Mouse (Mus musculus): Measurements from ENCODE around the gene Mfsd9. TPM values are rescaled to one million over a fixed set of nuclear protein-coding genes. Genes with fewer than 3 reads are reported as not detected.
"Not testable (repeated sequence)": the region's sequence is repeated elsewhere in the genome, so short reads cannot be mapped to it uniquely, and the experiment has no call there.

The Mfsd9 gene
- polyA plus RNA-seq, 1 experiment from 2014 or later = 7.0 TPM

DNA sequence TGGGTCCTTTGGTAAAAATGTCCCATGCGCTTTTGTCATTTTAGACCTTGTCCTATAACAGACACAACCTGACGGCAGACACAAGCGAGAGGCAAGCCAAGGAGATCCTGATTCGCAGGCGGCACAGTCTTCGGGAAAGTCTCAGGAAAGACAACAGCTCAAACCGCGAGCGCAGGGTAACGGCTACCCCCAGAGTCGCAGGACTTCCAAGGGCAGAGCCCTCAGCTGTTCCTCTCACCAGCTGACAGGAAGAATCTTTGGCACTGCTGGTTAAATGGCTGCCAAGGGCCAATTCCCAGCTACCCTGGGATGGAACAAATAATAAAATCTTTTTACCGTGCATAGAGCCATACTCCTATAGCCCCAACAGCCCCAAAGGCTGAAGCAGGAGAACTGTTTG is 25.0 kb downstream of the Mfsd9 start:
- no peaks in the 10 kb centered on the region for H3K9me3 ChIP-seq (replicated peaks; ENCODE audit: low read length)
- no peak overlapping the region for H3K27ac ChIP-seq
- DNase-seq (ENCODE audit: low spot score) (no peak), ATAC-seq (replicated peaks; ENCODE audit: low FRiP score, low read depth) (no peak)
- no peak overlapping the region for H3K4me3 ChIP-seq (replicated peaks; ENCODE audit: low read depth, low read length)
- H3K36me3 ChIP-seq (ENCODE audit: insufficient read depth, low read length) = no peaks in the 10 kb centered on the region
- H3K4me1 ChIP-seq (replicated peaks; ENCODE audit: insufficient read depth, low read length) = 0 out of 2 replicates have a peak, but pooled peaks cover 4% of the 10 kb centered on the region
- TF ChIP-seq CTCF (IDR thresholded peaks at IDR 0.05; ENCODE audit: low read depth) = no peak
- no peaks in the 10 kb centered on the region for H3K27me3 ChIP-seq (ENCODE audit: insufficient read depth, low read length)
- no peak overlapping the region for H3K4me2 ChIP-seq (ENCODE audit: low read length)
- no peak overlapping the region for H3K9ac ChIP-seq (ENCODE audit: low read depth, low read length)
- WGBS = 81% methylated on average over 12 of the region's 12 CpGs

DNA sequence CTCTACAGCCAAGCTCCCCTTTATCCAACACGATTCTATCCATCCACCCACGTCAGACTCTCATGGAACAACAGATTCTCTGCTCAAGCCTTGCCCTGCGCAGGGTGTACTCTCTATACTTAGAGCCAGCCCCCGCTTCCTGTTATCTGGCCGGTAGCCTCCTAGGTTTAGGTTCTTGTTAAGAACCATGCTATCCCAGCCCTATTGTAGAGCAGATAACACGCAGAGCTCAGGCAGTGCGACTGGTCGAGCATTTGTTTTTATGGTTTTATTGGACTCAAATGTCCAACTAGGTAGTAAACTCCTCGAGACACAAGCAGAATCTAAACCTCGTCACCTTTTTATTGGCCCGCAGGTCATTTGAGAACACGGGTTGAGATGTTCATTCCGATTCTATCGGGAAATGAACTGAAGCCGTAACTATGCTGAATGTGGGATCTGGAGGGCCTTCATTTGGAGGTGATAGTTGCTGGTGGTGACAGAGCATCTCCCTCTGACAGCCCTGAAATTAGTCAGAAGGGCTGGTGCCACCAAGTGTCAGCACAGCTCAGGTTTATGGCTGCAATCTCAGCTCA is 25.7 kb downstream of the Mfsd9 start:
- WGBS = 30% methylated on average over 15 of the region's 15 CpGs
- H3K9ac ChIP-seq (ENCODE audit: low read depth, low read length) = no peak overlapping the region
- no peak for ATAC-seq (replicated peaks; ENCODE audit: low FRiP score, low read depth)
- H3K4me2 ChIP-seq (ENCODE audit: low read length) = no peak overlapping the region
- no peaks in the 10 kb centered on the region for H3K9me3 ChIP-seq (replicated peaks; ENCODE audit: low read length)
- 0 out of 2 replicates have a peak, but pooled peaks cover 4% of the 10 kb centered on the region for H3K4me1 ChIP-seq (replicated peaks; ENCODE audit: insufficient read depth, low read length)
- TF ChIP-seq CTCF (IDR thresholded peaks at IDR 0.05; ENCODE audit: low read depth) = no peak
- no peaks in the 10 kb centered on the region for H3K36me3 ChIP-seq (ENCODE audit: insufficient read depth, low read length)
- no peak overlapping the region for H3K4me3 ChIP-seq (replicated peaks; ENCODE audit: low read depth, low read length)
- no peak for DNase-seq (ENCODE audit: low spot score)
- no peaks in the 10 kb centered on the region for H3K27me3 ChIP-seq (ENCODE audit: insufficient read depth, low read length)
- H3K27ac ChIP-seq = no peak overlapping the region

DNA sequence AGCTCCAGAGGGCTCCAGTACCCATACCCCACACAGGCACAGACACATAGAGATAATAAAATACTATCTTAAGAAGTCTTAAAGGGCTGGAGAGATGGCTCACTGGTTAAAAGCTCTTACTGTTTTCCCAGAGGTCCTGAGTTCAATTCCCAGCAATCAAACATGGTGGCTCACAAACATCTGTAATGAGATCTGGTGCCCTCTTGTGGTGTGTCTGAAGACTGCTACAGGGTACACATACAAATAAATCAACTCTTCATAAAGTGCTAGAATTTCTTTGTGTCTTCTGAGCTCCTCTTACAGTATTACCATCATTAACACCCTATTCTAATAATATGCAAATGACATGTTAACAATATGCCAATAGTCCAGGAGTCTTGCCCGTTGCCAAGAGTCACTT is 26.4 kb downstream of the Mfsd9 start:
- no peak for DNase-seq (ENCODE audit: low spot score)
- H3K4me2 ChIP-seq (ENCODE audit: low read length) = no peak overlapping the region
- peak; percentile 45 for TF ChIP-seq CTCF (IDR thresholded peaks at IDR 0.05; ENCODE audit: low read depth)
- no peaks in the 10 kb centered on the region for H3K27me3 ChIP-seq (ENCODE audit: insufficient read depth, low read length)
- no peak overlapping the region for H3K9ac ChIP-seq (ENCODE audit: low read depth, low read length)
- no peaks in the 10 kb centered on the region for H3K36me3 ChIP-seq (ENCODE audit: insufficient read depth, low read length)
- no peaks in the 10 kb centered on the region for H3K4me1 ChIP-seq (replicated peaks; ENCODE audit: insufficient read depth, low read length)
- 93% methylated on average over 1 of the region's 1 CpGs for WGBS
- H3K4me3 ChIP-seq (replicated peaks; ENCODE audit: low read depth, low read length) = no peak overlapping the region
- H3K9me3 ChIP-seq (replicated peaks; ENCODE audit: low read length) = no peaks in the 10 kb centered on the region
- no peak overlapping the region for H3K27ac ChIP-seq
- ATAC-seq (replicated peaks; ENCODE audit: low FRiP score, low read depth) = no peak

- ATAC-seq (replicated peaks; ENCODE audit: low FRiP score, low read depth) (peak; percentile 77), DNase-seq (ENCODE audit: low spot score) (peak; percentile 9)
- Histone ChIP-seq H3K4me2 (ENCODE audit: low read length) (no peak overlapping the region), H3K4me3 (replicated peaks; ENCODE audit: low read depth, low read length) (no peak overlapping the region), H3K27ac (peak overlapping the region; percentile 19; the same call in 1 of the 2 replicates), H3K27me3 (ENCODE audit: insufficient read depth, low read length) (no peaks in the 10 kb centered on the region), H3K36me3 (ENCODE audit: insufficient read depth, low read length) (no peaks in the 10 kb centered on the region), H3K4me1 (replicated peaks; ENCODE audit: insufficient read depth, low read length) (no peaks in the 10 kb centered on the region), H3K9ac (ENCODE audit: low read depth, low read length) (no peak overlapping the region), H3K9me3 (replicated peaks; ENCODE audit: low read length) (no peaks in the 10 kb centered on the region)
- WGBS = 79% methylated on average over 6 of the region's 6 CpGs
- TF ChIP-seq CTCF (IDR thresholded peaks at IDR 0.05; ENCODE audit: low read depth) = no peak
Observed at GRCm38 (mm10) chr1:40759751-40760445, 30.6 kb downstream of the Mfsd9 start.

DNA sequence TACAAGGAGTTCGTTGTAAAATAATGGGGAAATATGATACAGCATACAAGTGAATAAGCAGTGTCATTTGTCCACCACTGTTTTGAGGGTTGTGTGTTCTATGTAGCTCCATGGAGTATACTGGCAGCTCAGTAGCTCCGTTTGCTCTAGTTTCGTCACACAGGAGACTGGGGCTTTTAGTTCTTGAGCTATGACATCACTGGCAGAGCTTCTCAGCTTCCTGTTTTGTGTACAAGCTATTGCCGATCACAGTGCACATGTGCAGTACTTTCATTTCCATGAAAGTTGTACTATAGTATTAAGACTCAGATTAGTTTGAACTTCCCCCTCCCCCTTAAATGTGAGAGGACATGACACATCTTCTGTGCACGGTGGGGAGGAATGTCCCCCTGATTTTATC is 44.4 kb downstream of the Mfsd9 start:
- ATAC-seq (replicated peaks; ENCODE audit: low FRiP score, low read depth) (no peak), DNase-seq (ENCODE audit: low spot score) (no peak)
- H3K9me3 ChIP-seq (replicated peaks; ENCODE audit: low read length) = no peaks in the 10 kb centered on the region
- no peaks in the 10 kb centered on the region for H3K4me1 ChIP-seq (replicated peaks; ENCODE audit: insufficient read depth, low read length)
- no peak overlapping the region for H3K4me3 ChIP-seq (replicated peaks; ENCODE audit: low read depth, low read length)
- no peaks in the 10 kb centered on the region for H3K36me3 ChIP-seq (ENCODE audit: insufficient read depth, low read length)
- 73% methylated on average over 5 of the region's 5 CpGs for WGBS
- no peak overlapping the region for H3K9ac ChIP-seq (ENCODE audit: low read depth, low read length)
- no peak overlapping the region for H3K4me2 ChIP-seq (ENCODE audit: low read length)
- no peaks in the 10 kb centered on the region for H3K27me3 ChIP-seq (ENCODE audit: insufficient read depth, low read length)
- no peak for TF ChIP-seq CTCF (IDR thresholded peaks at IDR 0.05; ENCODE audit: low read depth)
- no peak overlapping the region for H3K27ac ChIP-seq

- Histone ChIP-seq H3K36me3 (ENCODE audit: insufficient read depth, low read length) (no peaks in the 10 kb centered on the region), H3K9ac (ENCODE audit: low read depth, low read length) (no peak overlapping the region), H3K27ac (no peak overlapping the region), H3K4me1 (replicated peaks; ENCODE audit: insufficient read depth, low read length) (no peaks in the 10 kb centered on the region), H3K9me3 (replicated peaks; ENCODE audit: low read length) (no peaks in the 10 kb centered on the region), H3K27me3 (ENCODE audit: insufficient read depth, low read length) (no peaks in the 10 kb centered on the region), H3K4me2 (ENCODE audit: low read length) (no peak overlapping the region), H3K4me3 (replicated peaks; ENCODE audit: low read depth, low read length) (no peak overlapping the region)
- DNase-seq (ENCODE audit: low spot score) = no peak
- no peak for TF ChIP-seq CTCF (IDR thresholded peaks at IDR 0.05; ENCODE audit: low read depth)
- WGBS = 67% methylated on average over 2 of the region's 2 CpGs
- ATAC-seq (replicated peaks; ENCODE audit: low FRiP score, low read depth) = no peak
Observed at GRCm38 (mm10) chr1:40740739-40741138, 49.7 kb downstream of the Mfsd9 start.

- not testable (repeated sequence) for ATAC-seq (replicated peaks; ENCODE audit: low FRiP score, low read depth); DNase-seq (ENCODE audit: low spot score); H3K36me3 ChIP-seq (ENCODE audit: insufficient read depth, low read length); H3K9ac ChIP-seq (ENCODE audit: low read depth, low read length); H3K4me1 ChIP-seq (replicated peaks; ENCODE audit: insufficient read depth, low read length); H3K9me3 ChIP-seq (replicated peaks; ENCODE audit: low read length); H3K4me2 ChIP-seq (ENCODE audit: low read length); H3K27me3 ChIP-seq (ENCODE audit: insufficient read depth, low read length); H3K4me3 ChIP-seq (replicated peaks; ENCODE audit: low read depth, low read length); H3K27ac ChIP-seq
- WGBS = 95% methylated on average over 9 of the region's 9 CpGs
Observed at GRCm38 (mm10) chr1:40738246-40738645, 52.2 kb downstream of the Mfsd9 start.
